Comparison of ENCODE assay signal across 8 mouse cellular contexts in the genomic region with DNA sequence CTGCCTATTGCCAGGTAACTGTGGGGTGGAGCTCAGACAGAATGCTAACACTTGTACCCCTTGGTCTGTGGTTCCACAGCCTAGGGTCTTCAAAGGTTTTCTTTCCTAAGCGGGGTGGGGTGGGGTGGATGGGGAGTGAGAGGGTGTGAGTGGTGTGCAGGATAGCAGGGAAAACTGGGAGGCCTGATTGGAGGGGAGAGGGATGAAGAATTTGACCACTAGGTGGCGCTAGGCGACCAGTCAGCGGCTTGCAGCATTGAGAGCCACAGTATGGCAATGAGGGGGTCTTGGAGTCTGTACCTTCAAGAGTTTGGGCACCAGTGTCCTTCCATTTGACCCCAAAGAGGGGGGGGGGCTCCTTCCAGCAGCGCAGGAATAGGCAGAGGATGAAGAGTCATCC. TPM values are rescaled to one million over a fixed set of nuclear protein-coding genes. Genes with fewer than 3 reads are reported as not detected.
DNase-seq lines count a peak whose midpoint lies in the region; ATAC-seq and TF ChIP-seq lines count a peak whose summit lies in the region.

No protein-coding gene starts in this region.

- TF ChIP-seq POLR2A in ES-Bruce4 (IDR thresholded peaks at IDR 0.05; ENCODE audit: insufficient read depth, low read length) = no peak

- no peak overlapping the region for H3K27ac ChIP-seq in ES-Bruce4 (ENCODE audit: insufficient read depth, low read length)
- no peak overlapping the region for H3K27ac ChIP-seq in forebrain, embryonic 16.5 days (ENCODE audit: low read length)
- H3K27ac ChIP-seq in lung, postnatal 0 days (ENCODE audit: low read length) = no peak overlapping the region

- WGBS in forebrain, embryonic 16.5 days = 2% methylated on average over 5 of the region's 5 CpGs
- WGBS in lung, postnatal 0 days = 1% methylated on average over 5 of the region's 5 CpGs

- peak; percentile 88 for ATAC-seq in forebrain, embryonic 16.5 days
- ATAC-seq in lung, postnatal 0 days = peak; percentile 74

- TF ChIP-seq CTCF in ES-Bruce4 (IDR thresholded peaks at IDR 0.05; ENCODE audit: low read depth, low read length) = peak; percentile 97
- peak; percentile 95 for TF ChIP-seq CTCF in lung, postnatal 0 days (IDR thresholded peaks at IDR 0.05)

- TF ChIP-seq EP300 in ES-Bruce4 (IDR thresholded peaks at IDR 0.05; ENCODE audit: insufficient read depth, low read depth, low read length) = 0 out of 2 replicates have a peak, but pooled peaks have one; percentile 38
- no peak for TF ChIP-seq EP300 in lung, postnatal 0 days (IDR thresholded peaks at IDR 0.05)

- no peaks in the 10 kb centered on the region for H3K27me3 ChIP-seq in ES-Bruce4 (ENCODE audit: control insufficient read depth, insufficient read depth, low read length, poor library complexity, severe bottlenecking)
- H3K27me3 ChIP-seq in forebrain, embryonic 16.5 days (replicated peaks; ENCODE audit: control insufficient read depth, insufficient read depth, low read length) = no peaks in the 10 kb centered on the region
- H3K27me3 ChIP-seq in lung, postnatal 0 days (replicated peaks; ENCODE audit: insufficient read depth, low read length) = no peaks in the 10 kb centered on the region

- peaks cover 3% of the 10 kb centered on the region for H3K4me1 ChIP-seq in ES-Bruce4 (ENCODE audit: control insufficient read depth, insufficient read depth, low read length)
- no peaks in the 10 kb centered on the region for H3K4me1 ChIP-seq in forebrain, embryonic 16.5 days (replicated peaks; ENCODE audit: control insufficient read depth, insufficient read depth, low read length)
- no peaks in the 10 kb centered on the region for H3K4me1 ChIP-seq in lung, postnatal 0 days (ENCODE audit: insufficient read depth, low read depth, low read length)

- H3K36me3 ChIP-seq in ES-Bruce4 (ENCODE audit: control insufficient read depth, insufficient read depth, low read length, poor library complexity, severe bottlenecking) = no peaks in the 10 kb centered on the region
- no peaks in the 10 kb centered on the region for H3K36me3 ChIP-seq in forebrain, embryonic 16.5 days (ENCODE audit: control insufficient read depth, insufficient read depth)
- no peaks in the 10 kb centered on the region for H3K36me3 ChIP-seq in lung, postnatal 0 days (ENCODE audit: insufficient read depth, low read length)

- no peak overlapping the region for H3K4me3 ChIP-seq in ES-Bruce4 (ENCODE audit: low read depth, low read length)
- H3K4me3 ChIP-seq in forebrain, embryonic 16.5 days (replicated peaks; ENCODE audit: low read length) = no peak overlapping the region
- no peak overlapping the region for H3K4me3 ChIP-seq in lung, postnatal 0 days (ENCODE audit: low read depth, low read length)

- peak; percentile 55 to 70 for DNase-seq in cerebellum, adult 18-20 months
- peak; percentile 90 for DNase-seq in heart, postnatal 4 days
- DNase-seq in layer of hippocampus, adult 9-11 months = peak; percentile 60
- DNase-seq in lung, postnatal 0 days (ENCODE audit: low spot score) = peak; percentile 83
- peak; percentile 38 for DNase-seq in retina, adult 2 months (ENCODE audit: low read depth, low spot score)
- peak; percentile 73 for DNase-seq in thymus, postnatal 14 days

- no peaks in the 10 kb centered on the region for H3K9me3 ChIP-seq in ES-Bruce4 (replicated peaks; ENCODE audit: control insufficient read depth, insufficient read depth, low read length, poor library complexity, severe bottlenecking)
- H3K9me3 ChIP-seq in forebrain, embryonic 16.5 days (ENCODE audit: control insufficient read depth, low read length) = no peaks in the 10 kb centered on the region
- H3K9me3 ChIP-seq in lung, postnatal 0 days (ENCODE audit: low read length) = no peaks in the 10 kb centered on the region

- H3K4me2 ChIP-seq in forebrain, embryonic 16.5 days (ENCODE audit: low read length) = no peak overlapping the region
- no peak overlapping the region for H3K4me2 ChIP-seq in lung, postnatal 0 days (replicated peaks; ENCODE audit: low read depth, low read length)

- no peak overlapping the region for H3K9ac ChIP-seq in ES-Bruce4 (ENCODE audit: low read depth, poor library complexity, severe bottlenecking)
- H3K9ac ChIP-seq in forebrain, embryonic 16.5 days (replicated peaks; ENCODE audit: low read depth, low read length) = no peak overlapping the region
- H3K9ac ChIP-seq in lung, postnatal 0 days (replicated peaks; ENCODE audit: low read depth) = no peak overlapping the region

RNA-seq across cellular contexts. Expression of a gene that starts 35.9 kb away (rescaled TPM):
- 19.9 and 21.2 TPM in 2 replicates for polyA plus RNA-seq in ES-Bruce4 (2011; ENCODE audit: insufficient read depth, insufficient read length, low read depth, missing spikeins)
- polyA plus RNA-seq in forebrain, embryonic 16.5 days (2015; fragmentation: Nextera tagmentation; extraction: Ambion mirVana) = 4.5 and 4.7 TPM in 2 replicates
- 10 to 100 TPM; 10.1 to 11.4 TPM for total RNA-seq in heart, postnatal 4 days (2021)
- 3.5 and 3.9 TPM in 2 replicates for polyA plus RNA-seq in lung, postnatal 0 days (2015; fragmentation: Nextera tagmentation; extraction: Ambion mirVana)

Comparison
In these comparisons a context has a peak if more than half of its experiments do, and no peak if none do; other contexts are left out.
1. DNase-seq: peak in every context shown above with its lines; median percentile 90 in heart, postnatal 4 days; 83 in lung, postnatal 0 days; 73 in thymus, postnatal 14 days; 62 in cerebellum, adult 18-20 months; 60 in layer of hippocampus, adult 9-11 months; 38 in retina, adult 2 months.